Mouse (Mus musculus): ENCODE measurements at regions not wholly inside any gene's neighbourhood (a gene's known extent, or its start where the extent isn't known, plus 50 kb on each side); places are given as distances from the start of the nearest gene placed in this dataset.

- TF ChIP-seq CTCF (IDR thresholded peaks at IDR 0.05; ENCODE audit: extremely low read depth, insufficient read depth, low read length) = no peak
- no peak for TF ChIP-seq POLR2A (IDR thresholded peaks at IDR 0.05; ENCODE audit: extremely low read depth, insufficient read depth, low read length)
These were observed 290.7 kb downstream of the Rngtt start for GRCm38 (mm10) chr4:33600805-33601204.

All from cortical plate, adult 2 months (tissue).